Mouse (Mus musculus): Measurements from ENCODE around the gene 1700012B07Rik.

GRCm38 (mm10) chr11:109790221-109790620 is 37.6 kb downstream of the 1700012B07Rik start:
- TF ChIP-seq POLR2A (IDR thresholded peaks at IDR 0.05; ENCODE audit: borderline replicate concordance, insufficient read depth, low read length) = no peak
- TF ChIP-seq CTCF (IDR thresholded peaks at IDR 0.05; ENCODE audit: borderline replicate concordance, insufficient read depth, low read depth, low read length) = no peak

Measured in cerebellum, adult 2 months (tissue).